Mouse (Mus musculus) thymus, adult 2 months (tissue): Measurements from ENCODE around the gene Rrp36. TPM values are rescaled to one million over a fixed set of nuclear protein-coding genes. Genes with fewer than 3 reads are reported as not detected.

Experiments
- DNase-seq: peaks from one replicate; pipeline ENCODE4 v3.0.0; 2021
- H3K27ac ChIP-seq: fragments of 200-500 bp; 2 replicates; pipeline ENCODE4 v1.5.1; 2012; ENCODE audit warnings: low read length, control low read depth; ENCODE audit not compliant: control insufficient read depth, insufficient read depth
- H3K27me3 ChIP-seq: fragments of 200-500 bp; 2 replicates; pipeline ENCODE4 v1.6.1; 2012; ENCODE audit warnings: mild to moderate bottlenecking, low read length, moderate library complexity, mixed read lengths; ENCODE audit not compliant: control insufficient read depth, insufficient read depth
- H3K36me3 ChIP-seq: fragments of 200-500 bp; 2 replicates; pipeline ENCODE4 v1.6.1; 2012; ENCODE audit warnings: mild to moderate bottlenecking, low read length, moderate library complexity; ENCODE audit not compliant: control insufficient read depth, insufficient read depth
- H3K4me1 ChIP-seq: fragments of 200-500 bp; replicated peaks from 2 replicates; pipeline ENCODE4 v1.6.1; 2012; ENCODE audit warnings: low read length; ENCODE audit not compliant: control insufficient read depth, insufficient read depth
- H3K4me3 ChIP-seq: fragments of 200-500 bp; 2 replicates; pipeline ENCODE4 v1.5.1; 2012; ENCODE audit warnings: mild to moderate bottlenecking, low read length, control low read depth, moderate library complexity; ENCODE audit not compliant: control insufficient read depth, insufficient read depth
- CTCF ChIP-seq: fragments of 200-500 bp; IDR thresholded peaks from 2 replicates; pipeline ENCODE4 v1.5.1; 2012; ENCODE audit warnings: mild to moderate bottlenecking, control low read depth, low read length, moderate library complexity, borderline replicate concordance; ENCODE audit not compliant: control insufficient read depth, poor library complexity, insufficient read depth; ENCODE audit errors: extremely low read depth
- POLR2A ChIP-seq: fragments of 200-500 bp; IDR thresholded peaks from 2 replicates; pipeline ENCODE4 v1.6.1; 2012; ENCODE audit warnings: mild to moderate bottlenecking, low read length, control low read depth, moderate library complexity; ENCODE audit not compliant: control insufficient read depth, poor library complexity, insufficient read depth; ENCODE audit errors: extremely low read depth
- WGBS: fragments of 180-500 bp; shearing (Covaris S2); methylation state at CpG from one replicate; pipeline ENCODE4 v1.1.7; 2018; 5-methylcytosine and 5-hydroxymethylcytosine counted together
- polyA plus RNA-seq: library from polyadenylated mRNA; depleted of rRNA; stranded (reverse); fragments of >200 nt; gene quantifications from 2 replicates; pipeline ENCODE4 v1.2.3, GENCODE M21; 2012

Gene Rrp36
- polyA plus RNA-seq, 1 experiment, result 47.8 TPM

DNA sequence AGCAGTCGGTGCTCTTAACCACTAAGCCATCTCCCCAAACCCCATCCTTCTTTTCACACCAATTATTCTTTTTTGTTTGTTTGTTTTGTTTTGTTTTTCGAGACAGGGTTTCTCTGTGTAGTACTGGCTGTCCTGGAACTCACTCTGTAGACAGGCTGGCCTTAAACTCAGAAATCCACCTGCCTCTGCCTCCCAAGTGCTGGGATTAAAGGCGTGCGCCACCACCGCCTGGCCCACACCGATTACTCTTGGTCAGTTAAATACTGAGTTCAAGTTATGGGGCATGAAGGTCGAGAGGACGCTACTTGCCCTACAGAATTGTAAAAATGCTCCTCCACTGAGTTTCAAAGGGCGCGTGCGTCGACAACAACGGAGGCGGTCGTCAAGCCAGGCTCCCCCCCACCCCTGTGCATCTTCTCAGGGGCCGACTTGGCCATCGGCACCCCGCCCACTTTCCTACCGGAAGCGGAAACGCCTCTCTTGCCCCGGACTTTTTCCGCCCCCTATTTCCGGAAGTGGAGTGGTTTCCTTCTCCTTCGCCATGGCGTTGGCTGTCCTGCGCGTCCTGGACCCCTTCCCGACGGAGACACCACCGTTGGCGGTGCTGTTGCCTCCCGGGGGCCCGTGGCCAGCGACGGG lies 36.9 kb upstream of the Rrp36 start, which contains the start of gene Pex6:
Gene Pex6 (plus strand): TSS at position 505 of the 639 bp plus-strand sequence.
- H3K4me1 ChIP-seq, result peaks cover 15% of the 10 kb centered on the region
- 6% methylated on average over 36 of the region's 36 CpGs for WGBS
- H3K27me3 ChIP-seq, result no peaks in the 10 kb centered on the region
- peaks cover 4% of the 10 kb centered on the region; the same call in 1 of the 2 replicates for H3K36me3 ChIP-seq
- H3K27ac ChIP-seq, result peak within 1 kb of the TSS; percentile 63
- peak within 1 kb of the TSS; percentile 76 for H3K4me3 ChIP-seq
- peak; percentile 77 for TF ChIP-seq POLR2A
- no peak for TF ChIP-seq CTCF
- peak; percentile 92 for DNase-seq

DNA sequence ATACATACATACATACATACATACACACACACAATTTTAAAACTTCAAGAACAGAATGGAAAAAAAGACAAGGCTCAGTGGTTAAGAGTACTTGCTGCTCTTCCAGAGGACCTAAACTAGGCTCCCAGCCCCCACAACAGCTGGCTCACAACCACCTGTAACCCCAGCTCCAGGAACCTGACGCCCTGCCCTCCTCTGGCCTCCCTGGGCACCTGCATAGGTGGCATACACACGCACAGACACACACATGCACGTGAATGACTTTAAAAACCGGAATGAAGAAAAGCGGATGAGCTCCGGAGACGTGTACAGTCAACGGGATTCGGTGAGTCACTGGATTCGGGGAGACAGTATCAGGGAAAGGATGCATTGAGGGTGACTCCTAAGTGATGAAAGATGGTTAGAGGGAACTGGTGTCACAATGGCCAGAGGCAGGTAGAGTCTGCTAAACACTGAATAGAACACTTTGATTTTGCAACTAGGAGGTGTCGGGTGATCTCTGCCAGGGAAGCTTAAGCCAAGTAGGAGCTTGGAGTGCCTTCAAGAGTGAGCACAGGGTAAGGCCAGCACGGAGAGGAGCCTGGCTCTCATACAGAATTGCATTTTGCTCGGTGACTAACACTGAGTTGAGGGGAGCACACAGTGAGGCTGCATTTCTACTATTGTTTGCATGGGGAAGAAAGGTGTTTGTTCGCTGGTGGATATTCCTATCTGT lies 32.4 kb upstream of the Rrp36 start:
- Histone ChIP-seq H3K4me3 (no peak overlapping the region), H3K36me3 (no peaks in the 10 kb centered on the region), H3K27ac (no peak overlapping the region), H3K4me1 (peaks cover 33% of the 10 kb centered on the region), H3K27me3 (no peaks in the 10 kb centered on the region)
- no peak for TF ChIP-seq CTCF
- TF ChIP-seq POLR2A, result no peak
- no peak for DNase-seq
- WGBS, result 95% methylated on average over 14 of the region's 14 CpGs

DNA sequence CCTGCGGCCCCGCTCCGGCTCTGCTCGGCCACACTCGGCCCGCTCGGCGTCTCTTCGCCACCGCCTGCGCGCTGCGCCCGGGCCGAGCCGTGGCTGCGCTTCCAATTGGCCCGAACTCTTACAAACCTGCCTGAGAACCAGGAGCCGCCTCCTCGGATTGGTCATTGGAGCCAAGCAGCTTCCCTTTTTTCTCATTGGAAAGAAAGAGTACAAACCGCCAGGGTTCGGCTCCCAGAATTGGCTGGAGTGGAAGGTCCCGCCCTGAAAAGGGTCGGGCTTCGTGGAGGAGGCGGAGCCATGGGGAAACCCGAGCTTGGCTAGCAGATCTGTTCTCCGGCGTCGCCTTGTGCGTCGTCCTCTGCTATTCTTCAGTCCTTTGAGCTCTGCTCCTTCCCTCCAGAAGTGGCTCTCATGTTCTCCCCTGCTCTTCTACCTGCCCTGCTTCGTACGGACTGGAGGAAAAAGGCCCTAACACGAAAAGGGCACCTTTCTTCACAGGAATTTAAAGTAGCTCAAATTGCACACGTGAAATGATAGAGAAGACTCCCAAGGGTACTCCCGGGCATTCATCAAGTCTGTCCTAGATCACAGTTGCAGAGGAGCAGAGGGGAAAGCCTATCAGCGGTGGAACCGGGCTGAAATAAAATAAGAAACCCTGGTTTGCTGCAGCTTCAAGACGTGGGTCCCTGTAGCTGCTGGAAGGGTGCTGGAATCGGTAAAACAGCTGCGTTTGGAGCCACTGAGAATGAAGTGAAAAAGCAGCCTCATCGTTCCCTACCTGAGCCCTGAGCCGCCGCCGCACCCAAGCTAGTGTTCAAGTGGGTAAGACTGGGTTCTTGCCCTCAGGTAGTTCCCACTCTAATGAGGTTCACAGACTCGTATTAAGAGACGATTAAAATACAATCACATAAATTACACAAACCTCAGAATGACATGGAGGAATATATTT lies 31.0 kb upstream of the Rrp36 start, which contains the start of gene Ppp2r5d:
Gene Ppp2r5d (minus strand): TSS at position 225 of the 949 bp plus-strand sequence.
- TF ChIP-seq CTCF, result 0 out of 2 replicates have a peak, but pooled peaks have one; percentile 50
- TF ChIP-seq POLR2A, result peak; percentile 82
- Histone ChIP-seq H3K4me1 (peaks cover 29% of the 10 kb centered on the region), H3K27ac (peak within 1 kb of the TSS; percentile 69), H3K27me3 (no peaks in the 10 kb centered on the region), H3K4me3 (peak within 1 kb of the TSS; percentile 80), H3K36me3 (no peaks in the 10 kb centered on the region)
- DNase-seq, result peak; percentile 96
- under 1% methylated on average over 48 of the region's 48 CpGs for WGBS

DNA sequence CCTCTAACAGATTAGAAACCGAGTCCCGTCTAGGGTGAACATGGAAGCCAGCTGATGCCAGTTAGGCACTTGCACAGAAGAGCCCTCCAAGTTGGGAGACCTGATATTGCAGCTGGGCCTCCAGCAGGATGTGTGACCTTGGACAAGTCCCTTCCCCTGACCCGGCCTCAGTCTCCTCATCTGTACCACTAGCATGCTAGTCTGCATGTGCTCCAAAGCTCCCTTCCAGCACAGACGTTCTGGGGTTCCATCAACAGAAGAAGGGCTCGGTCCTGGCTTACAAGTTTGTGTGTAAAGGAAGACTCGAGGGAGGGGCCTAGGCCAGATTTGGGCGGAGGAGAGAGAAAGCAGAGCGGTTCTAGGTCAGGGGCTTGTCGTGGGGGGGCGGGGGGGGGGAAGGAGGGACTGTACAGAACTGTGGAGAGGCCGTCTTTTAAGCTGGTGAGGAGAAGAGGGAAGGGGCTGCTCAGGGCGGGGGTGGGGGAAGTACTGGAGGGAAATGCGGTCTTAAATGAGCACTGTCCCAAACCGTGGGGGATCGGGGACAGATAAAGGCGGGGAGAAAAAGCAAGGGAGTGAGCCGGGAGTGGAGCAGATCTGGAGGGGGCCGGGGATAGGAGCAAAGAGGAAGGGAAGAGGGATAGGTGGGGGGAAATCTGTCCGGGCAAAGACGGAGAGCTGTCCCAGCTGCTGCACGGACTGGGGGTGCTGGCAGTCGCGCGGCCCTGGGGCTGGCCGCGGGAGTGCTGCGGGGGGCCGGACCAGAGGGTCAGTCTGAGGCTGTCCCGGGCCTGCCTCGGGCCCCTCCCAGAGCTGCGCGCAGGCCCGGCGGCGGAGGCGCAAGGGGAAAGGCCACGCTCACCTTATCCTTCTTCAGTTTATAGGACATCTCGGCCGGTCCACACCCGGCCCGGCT lies 30.1 kb upstream of the Rrp36 start:
- no peak for TF ChIP-seq POLR2A
- TF ChIP-seq CTCF, result no peak
- H3K27me3 ChIP-seq, result no peaks in the 10 kb centered on the region
- peaks cover 29% of the 10 kb centered on the region for H3K4me1 ChIP-seq
- peak overlapping the region; percentile 80 for H3K4me3 ChIP-seq
- H3K27ac ChIP-seq, result peak overlapping the region; percentile 28; the same call in 1 of the 2 replicates
- 6% methylated on average over 40 of the region's 41 CpGs for WGBS
- no peaks in the 10 kb centered on the region for H3K36me3 ChIP-seq
- DNase-seq, result peak; percentile 26

DNA sequence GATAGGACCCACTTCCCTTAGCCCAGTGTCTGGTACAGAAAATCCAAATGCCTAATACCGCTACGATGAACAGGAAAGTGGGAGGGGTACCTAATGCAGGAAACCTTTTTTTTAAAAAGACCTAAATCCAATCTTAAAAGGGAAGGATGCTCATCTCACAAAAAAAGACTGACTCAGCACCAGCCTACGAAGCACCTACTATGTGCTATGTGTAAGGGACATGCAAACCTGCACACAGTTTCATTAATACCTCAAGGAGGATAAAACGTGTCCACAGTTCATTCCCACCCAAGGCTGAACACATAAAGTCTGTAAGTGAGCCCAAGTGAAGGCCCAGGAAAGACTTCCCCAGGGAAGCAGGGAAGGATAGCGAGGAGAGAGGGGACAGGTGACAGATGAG lies 28.4 kb upstream of the Rrp36 start:
- Histone ChIP-seq H3K27ac (no peak overlapping the region), H3K36me3 (no peaks in the 10 kb centered on the region), H3K4me1 (peaks cover 29% of the 10 kb centered on the region), H3K27me3 (no peaks in the 10 kb centered on the region), H3K4me3 (no peak overlapping the region)
- WGBS, result 92% methylated on average over 5 of the region's 5 CpGs
- TF ChIP-seq CTCF (no peak), POLR2A (no peak)
- no peak for DNase-seq
